Mouse (Mus musculus) left cerebral cortex, adult 9 months (tissue): ENCODE results near the gene Inpp4a.

ENCODE experiments used
- DNase-seq, 2 experiments: peaks; one replicate each; pipeline ENCODE4 v3.0.0; 2022; ENCODE audit warnings: low spot score in 2 of 2

Gene Inpp4a

DNA sequence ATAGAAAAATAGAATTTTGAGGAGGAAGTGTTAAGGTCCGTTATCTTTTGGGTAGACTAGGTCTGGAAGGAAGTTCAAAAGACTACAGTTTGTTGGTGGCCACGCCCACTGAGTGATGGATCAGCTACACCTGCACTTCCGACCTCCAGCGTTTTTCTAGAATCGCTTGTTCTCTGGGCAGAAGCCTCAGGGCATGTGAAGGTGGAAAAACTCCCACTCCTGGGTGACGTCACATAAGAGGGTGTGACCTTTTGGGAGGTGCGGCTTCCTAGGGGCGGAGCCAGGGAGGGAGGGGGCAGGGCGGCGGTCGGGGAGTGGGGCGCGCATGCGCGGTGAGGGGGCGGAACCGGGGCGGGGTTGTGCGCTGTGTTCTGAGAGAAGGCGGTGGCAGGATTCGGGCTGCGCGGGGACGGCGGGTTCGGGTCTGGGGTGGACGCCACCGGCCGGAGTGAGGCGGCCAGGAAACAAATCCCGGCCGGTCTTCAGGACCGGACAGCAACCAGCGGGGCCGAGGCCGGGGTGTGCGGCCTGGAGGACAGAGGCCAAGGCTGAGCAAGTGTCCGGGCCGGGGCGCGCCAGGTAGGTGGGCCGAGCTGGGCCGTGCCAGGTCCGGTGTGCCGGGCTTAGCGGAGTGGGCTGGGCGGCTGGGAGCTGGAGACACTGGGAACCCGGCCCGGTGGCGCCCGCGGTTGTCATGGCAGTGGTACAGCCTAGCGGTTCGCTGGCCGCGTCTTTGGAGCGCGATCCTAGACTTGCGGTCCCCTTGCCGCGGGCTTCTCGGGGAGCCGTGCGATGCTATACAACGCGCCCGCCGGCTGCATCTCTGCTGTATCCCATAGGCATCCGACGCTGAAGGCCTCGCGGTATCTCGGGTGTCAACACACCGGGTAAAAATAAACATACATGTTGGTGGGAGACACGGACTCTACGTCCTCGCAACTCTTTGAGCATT is at the start of gene Inpp4a:
Inpp4a (plus strand) TSS at position 326 of the 952 bp plus-strand sequence.
- DNase-seq = peak; percentile 69 to 88

DNA sequence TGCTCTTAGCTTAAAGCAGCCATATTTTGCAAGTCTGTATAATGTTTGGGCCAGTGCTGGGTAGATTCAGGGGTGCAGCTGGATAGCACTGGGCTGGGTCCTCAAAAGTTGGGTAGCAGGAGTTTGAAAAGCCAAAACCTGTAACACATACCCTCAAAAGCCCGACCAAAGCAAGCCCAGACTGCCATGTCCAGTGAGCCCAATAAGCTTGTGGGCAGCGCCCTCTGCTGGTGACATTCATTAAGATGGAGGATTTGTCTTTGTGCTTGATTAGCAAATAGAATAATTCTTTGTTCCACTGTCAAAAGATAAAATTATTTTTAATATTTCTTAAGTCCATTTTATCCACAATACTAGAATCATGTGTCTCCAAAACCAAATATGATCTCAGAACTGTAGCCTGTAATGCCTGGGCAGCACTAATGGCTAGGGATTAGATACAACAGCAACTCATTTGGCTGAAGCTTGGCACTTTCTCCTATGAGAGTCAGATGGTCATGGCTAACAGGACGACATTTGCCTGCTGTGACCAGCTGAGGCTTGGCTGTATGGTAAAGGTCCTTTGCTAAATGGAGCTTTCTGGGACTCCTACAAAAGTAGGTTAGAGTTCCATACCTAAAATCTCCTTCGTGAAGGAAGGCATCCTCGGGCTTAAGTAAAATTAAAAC is 48.9 kb upstream of the Inpp4a start:
- peak in 1 of 2 experiments; percentile 89 for DNase-seq

DNA sequence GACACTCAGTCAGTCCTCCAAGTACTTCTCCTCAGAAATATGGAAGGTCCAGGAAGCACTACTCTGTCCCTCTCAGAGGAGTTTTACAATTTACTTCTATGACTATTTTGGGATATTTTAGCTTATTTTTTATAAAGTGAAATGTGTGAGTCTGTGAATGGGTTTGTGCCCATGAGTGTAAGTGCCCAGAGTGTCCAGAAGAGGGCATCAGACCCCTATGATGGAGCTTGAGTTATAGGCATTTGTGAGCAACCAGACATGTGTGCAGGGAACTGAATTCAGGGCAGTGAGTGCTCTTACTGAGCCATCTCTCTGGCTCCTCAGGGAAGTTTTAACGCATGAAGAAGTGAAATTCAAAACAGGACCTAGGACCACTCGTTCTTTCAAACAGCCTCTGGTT is 41.2 kb upstream of the Inpp4a start:
- DNase-seq = no peak

DNA sequence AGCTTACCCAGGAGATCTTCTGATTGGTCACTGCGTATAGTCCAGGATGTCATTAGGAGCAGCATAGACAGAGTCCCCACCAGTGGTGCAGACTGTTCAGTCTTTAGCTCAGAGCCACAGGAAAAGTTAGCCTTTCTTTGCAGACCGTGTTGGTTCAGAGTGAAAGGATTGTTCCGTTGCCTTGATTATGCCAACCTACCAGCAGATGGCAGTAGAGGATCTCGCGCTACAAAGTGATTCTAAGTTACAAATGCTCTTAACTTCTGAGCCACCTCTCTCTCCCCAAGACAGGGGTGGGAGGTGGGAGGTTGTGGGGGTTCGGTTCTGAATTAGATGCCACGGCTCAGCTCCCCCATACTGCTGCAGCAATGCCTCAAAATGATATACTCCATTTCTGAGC is 27.2 kb upstream of the Inpp4a start:
- DNase-seq = peak in 1 of 2 experiments; percentile 78

GRCm38 (mm10) chr1:37286556-37286955 is 13.1 kb upstream of the Inpp4a start:
- DNase-seq = no peak

GRCm38 (mm10) chr1:37287748-37288147 is 11.9 kb upstream of the Inpp4a start:
- no peak for DNase-seq

DNA sequence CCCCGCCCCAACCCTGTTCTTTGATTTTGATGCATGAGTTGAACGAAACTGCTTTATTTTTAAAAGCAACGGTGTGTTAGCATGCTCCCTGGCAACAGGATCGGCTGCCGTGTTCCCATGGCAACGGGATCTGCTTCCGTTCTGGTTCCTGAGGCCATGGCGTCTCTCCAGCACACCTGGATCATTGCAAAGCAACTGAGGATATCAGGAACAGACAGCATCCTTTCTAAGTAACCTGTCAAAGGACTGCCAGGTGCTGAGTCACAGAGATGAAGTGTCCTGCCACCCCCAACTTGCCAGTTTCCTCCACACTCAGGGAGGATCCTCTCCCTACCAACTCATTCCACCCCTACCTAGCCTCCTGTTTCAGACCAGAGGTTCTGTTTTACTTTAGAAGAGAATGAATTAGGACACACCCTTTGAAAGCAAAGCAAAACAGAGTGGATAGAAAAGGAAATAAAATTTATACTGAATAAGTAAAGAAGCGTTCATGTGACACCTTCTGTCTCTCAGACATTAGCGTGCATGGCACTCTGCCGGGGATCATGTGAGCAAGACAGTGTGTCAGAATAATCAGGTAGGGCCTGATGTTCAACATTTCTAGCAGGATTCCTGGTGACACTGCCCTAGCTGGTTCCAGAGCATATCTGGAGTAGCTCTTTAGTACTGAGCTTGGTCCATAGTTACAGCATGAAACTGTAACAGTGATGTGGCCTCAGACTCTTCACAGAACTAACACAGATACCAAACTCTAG is 11.3 kb upstream of the Inpp4a start:
- DNase-seq = peak in 1 of 2 experiments; percentile 74

GRCm38 (mm10) chr1:37288941-37289340 is 10.7 kb upstream of the Inpp4a start:
- DNase-seq = no peak

- no peak for DNase-seq
Measured at GRCm38 (mm10) chr1:37296414-37296813, 3.3 kb upstream of the Inpp4a start.

DNA sequence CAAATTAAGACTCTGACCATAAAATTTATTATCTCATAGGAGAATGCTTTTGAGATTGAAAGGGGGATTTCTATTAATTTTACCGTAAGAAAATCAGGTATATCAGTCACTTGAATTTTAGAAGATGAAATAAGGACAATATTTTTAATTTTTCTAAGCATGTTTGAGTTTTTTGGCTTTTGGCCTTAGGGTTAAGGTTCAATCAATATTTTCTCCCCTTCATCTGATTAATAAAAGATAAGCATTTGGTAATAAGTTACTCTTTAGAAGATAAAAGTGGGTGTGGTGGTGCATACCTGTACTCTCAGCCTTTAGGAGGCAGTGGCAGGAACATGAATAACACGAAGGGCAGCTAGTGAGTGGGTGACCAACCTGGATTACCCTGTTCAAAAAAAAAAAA is 761 bp upstream of the Inpp4a start:
- DNase-seq = no peak

DNA sequence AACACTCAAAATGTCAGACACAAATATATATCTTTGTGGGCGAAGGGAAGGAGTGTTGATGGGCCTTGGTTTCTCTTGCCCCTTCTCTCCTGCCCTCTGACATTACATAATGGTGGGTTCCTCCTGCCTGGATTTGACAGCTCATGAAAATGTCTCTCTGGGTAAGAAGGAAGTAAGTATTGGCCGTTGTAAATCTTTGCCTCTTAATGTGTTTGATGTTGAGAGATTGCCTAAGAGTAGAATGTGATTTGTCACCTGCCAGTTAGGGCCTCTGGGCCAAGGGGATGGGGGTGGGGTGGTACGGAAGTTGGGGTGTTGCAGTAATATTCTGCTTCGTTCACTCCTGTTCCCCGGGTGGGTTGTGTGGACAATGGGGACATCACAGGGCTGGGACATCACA is 985 bp downstream of the Inpp4a start:
- DNase-seq = peak in 1 of 2 experiments; percentile 18

DNA sequence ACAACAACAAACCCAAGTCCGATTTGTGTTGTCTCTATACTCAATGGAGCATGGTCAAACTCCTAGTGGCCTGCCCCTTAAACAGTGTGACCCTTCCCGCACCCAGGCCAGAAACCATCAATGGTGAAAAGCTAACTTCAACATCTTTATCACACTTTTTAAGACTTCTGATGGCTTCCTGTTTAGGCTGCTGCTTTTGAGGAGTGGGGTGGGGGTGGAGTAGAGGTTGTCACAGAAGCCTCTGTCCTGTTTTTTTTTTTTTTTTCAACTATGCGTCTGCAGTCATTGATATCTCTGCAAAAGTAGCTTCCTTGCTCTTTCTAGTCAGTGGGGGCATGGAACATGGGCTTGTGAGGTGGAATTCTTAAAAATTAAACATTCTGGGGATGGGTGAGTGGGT is 3.1 kb downstream of the Inpp4a start:
- no peak for DNase-seq

- no peak for DNase-seq
Measured at GRCm38 (mm10) chr1:37305691-37306287, 6.1 kb downstream of the Inpp4a start.

- no peak for DNase-seq
Measured at GRCm38 (mm10) chr1:37307586-37307985, 7.9 kb downstream of the Inpp4a start.

GRCm38 (mm10) chr1:37308021-37308742 is 8.5 kb downstream of the Inpp4a start:
- DNase-seq = no peak

DNA sequence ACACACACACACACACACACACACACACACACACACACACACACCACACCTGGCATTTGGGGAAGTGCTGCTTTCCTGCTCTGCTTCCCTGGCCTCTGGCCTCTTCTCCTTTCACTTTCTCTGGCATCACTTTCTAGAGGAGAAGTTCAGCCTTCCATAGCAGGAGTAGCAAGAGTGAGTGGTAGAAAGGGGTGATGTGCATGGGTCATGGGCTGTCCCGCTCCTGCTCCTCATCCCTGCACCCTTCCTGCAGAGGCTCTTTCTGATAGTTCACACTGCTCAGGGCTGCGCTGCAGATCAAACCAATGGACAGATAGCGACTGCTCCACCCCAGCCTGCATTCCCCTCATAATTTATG is 9.1 kb downstream of the Inpp4a start:
- no peak for DNase-seq

- DNase-seq = no peak
Measured at GRCm38 (mm10) chr1:37309939-37310515, 10.4 kb downstream of the Inpp4a start.

DNA sequence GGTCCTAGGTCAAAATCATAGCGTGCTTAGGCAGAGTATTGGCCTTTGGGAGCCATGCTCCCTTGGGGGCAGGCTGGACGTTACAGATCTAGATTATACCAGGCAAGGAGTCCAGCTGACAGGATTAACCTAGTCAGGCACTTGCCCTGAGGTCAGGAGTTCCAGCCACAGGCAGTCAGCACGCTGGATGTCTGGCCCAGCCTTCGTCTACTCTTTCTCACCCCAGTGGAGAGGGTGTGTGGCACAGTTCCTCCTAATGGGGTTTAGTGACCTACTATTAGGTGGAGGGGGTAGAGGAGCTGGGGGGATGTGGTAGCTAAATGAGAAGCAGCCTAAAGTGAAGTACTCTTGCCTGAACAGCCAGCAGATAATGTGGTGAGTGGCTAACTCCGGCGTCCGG is 14.7 kb downstream of the Inpp4a start:
- DNase-seq = no peak

GRCm38 (mm10) chr1:37317644-37318285 is 18.1 kb downstream of the Inpp4a start:
- no peak for DNase-seq

DNA sequence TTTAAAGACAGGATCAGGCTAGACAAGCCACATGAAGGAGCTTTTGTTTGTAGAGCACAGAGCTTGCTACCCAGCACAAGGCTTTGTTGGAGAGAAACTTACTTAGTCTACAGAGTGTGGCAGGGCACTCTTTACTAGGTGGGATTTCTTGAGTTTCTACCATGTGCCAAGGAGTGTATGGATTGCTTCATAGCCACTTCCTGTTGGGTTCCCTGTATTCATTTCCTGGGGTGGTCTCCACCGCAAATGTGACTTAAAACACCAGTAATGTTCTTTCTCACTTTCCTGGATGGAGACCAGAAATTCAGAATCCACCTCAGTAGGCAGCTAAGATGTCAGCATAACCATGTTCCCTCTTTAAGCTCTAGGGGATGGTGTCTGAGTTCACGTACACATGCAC is 18.9 kb downstream of the Inpp4a start:
- no peak for DNase-seq
